Mouse (Mus musculus): Measurements from ENCODE around the gene Rgl3. TPM values are rescaled to one million over a fixed set of nuclear protein-coding genes. Genes with fewer than 3 reads are reported as not detected.
A peak's percentile ranks its signal among the peaks of the same experiment; 100 is the strongest.

The Rgl3 gene
- polyA plus RNA-seq, 1 experiment from 2014 or later, result 0.34 TPM

DNA sequence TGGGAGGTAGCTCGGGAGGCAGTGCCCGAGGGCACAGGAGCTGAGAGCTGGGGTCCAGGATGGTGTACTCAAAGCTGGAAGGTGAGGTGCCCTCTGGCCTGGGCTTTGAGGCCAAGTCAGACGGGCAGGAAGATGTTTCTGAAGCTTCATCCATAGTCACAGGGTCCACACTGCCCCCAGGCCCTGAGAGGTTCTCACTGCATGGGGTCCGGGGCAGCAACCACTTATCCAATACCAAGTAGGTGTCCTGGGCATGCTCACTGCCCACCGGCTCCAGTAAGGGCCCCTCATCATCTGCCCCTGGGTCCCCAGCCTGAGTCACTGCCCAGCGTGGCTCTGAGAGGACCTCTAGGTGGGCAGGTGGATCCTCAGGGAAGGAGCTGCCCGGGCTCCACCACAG, 30.0 kb downstream of the Rgl3 start:
- no peak overlapping the region for H3K9ac ChIP-seq (ENCODE audit: low read depth, low read length)
- DNase-seq (ENCODE audit: low spot score), result no peak
- H3K4me3 ChIP-seq (ENCODE audit: low read depth, low read length), result peak overlapping the region; percentile 27; the same call in 1 of the 2 replicates
- peaks cover 16% of the 10 kb centered on the region for H3K27me3 ChIP-seq (replicated peaks; ENCODE audit: control insufficient read depth, insufficient read depth, low read length)
- H3K4me1 ChIP-seq (replicated peaks; ENCODE audit: control insufficient read depth, insufficient read depth, low read length), result peaks cover 29% of the 10 kb centered on the region
- 82% methylated on average over 7 of the region's 7 CpGs for WGBS
- no peak for ATAC-seq (replicated peaks; ENCODE audit: low FRiP score)
- peak overlapping the region; percentile 91 for H3K4me2 ChIP-seq
- peaks cover 23% of the 10 kb centered on the region for H3K36me3 ChIP-seq (ENCODE audit: control insufficient read depth, insufficient read depth, low read length)
- no peaks in the 10 kb centered on the region for H3K9me3 ChIP-seq (ENCODE audit: control insufficient read depth, low read length)
- peak overlapping the region; percentile 54 for H3K27ac ChIP-seq (ENCODE audit: low read depth, low read length)

GRCm38 (mm10) chr9:21958372-21958771, 30.9 kb downstream of the Rgl3 start:
- Histone ChIP-seq H3K4me3 (ENCODE audit: low read depth, low read length) (no peak overlapping the region), H3K9ac (ENCODE audit: low read depth, low read length) (no peak overlapping the region), H3K4me1 (replicated peaks; ENCODE audit: control insufficient read depth, insufficient read depth, low read length) (peaks cover 24% of the 10 kb centered on the region), H3K36me3 (ENCODE audit: control insufficient read depth, insufficient read depth, low read length) (peaks cover 23% of the 10 kb centered on the region), H3K27ac (ENCODE audit: low read depth, low read length) (peak overlapping the region; percentile 54), H3K9me3 (ENCODE audit: control insufficient read depth, low read length) (no peaks in the 10 kb centered on the region), H3K4me2 (peak overlapping the region; percentile 1; the same call in 1 of the 2 replicates), H3K27me3 (replicated peaks; ENCODE audit: control insufficient read depth, insufficient read depth, low read length) (peaks cover 16% of the 10 kb centered on the region)
- DNase-seq (ENCODE audit: low spot score) (no peak), ATAC-seq (replicated peaks; ENCODE audit: low FRiP score) (no peak)
- WGBS, result 78% methylated on average over 5 of the region's 5 CpGs

GRCm38 (mm10) chr9:21955570-21956281, 33.5 kb downstream of the Rgl3 start, which contains the start of gene Swsap1:
TSS of gene Swsap1 (plus strand) at chr9:21955755.
- peak; percentile 94 for ATAC-seq (replicated peaks; ENCODE audit: low FRiP score)
- peak within 1 kb of the TSS; percentile 75 for H3K9ac ChIP-seq (ENCODE audit: low read depth, low read length)
- H3K4me2 ChIP-seq, result peak within 1 kb of the TSS; percentile 69
- peaks cover 3% of the 10 kb centered on the region for H3K27me3 ChIP-seq (replicated peaks; ENCODE audit: control insufficient read depth, insufficient read depth, low read length)
- peak within 1 kb of the TSS; percentile 84 for H3K27ac ChIP-seq (ENCODE audit: low read depth, low read length)
- H3K4me3 ChIP-seq (ENCODE audit: low read depth, low read length), result peak within 1 kb of the TSS; percentile 65
- no peaks in the 10 kb centered on the region for H3K9me3 ChIP-seq (ENCODE audit: control insufficient read depth, low read length)
- peaks cover 16% of the 10 kb centered on the region for H3K4me1 ChIP-seq (replicated peaks; ENCODE audit: control insufficient read depth, insufficient read depth, low read length)
- peaks cover 19% of the 10 kb centered on the region for H3K36me3 ChIP-seq (ENCODE audit: control insufficient read depth, insufficient read depth, low read length)
- peak; percentile 95 for DNase-seq (ENCODE audit: low spot score)
- WGBS, result under 1% methylated on average over 54 of the region's 54 CpGs

GRCm38 (mm10) chr9:21955225-21955569, 34.0 kb downstream of the Rgl3 start:
- peak overlapping the region; percentile 65 for H3K4me3 ChIP-seq (ENCODE audit: low read depth, low read length)
- DNase-seq (ENCODE audit: low spot score) (no peak), ATAC-seq (replicated peaks; ENCODE audit: low FRiP score) (peak; percentile 71)
- H3K27me3 ChIP-seq (replicated peaks; ENCODE audit: control insufficient read depth, insufficient read depth, low read length), result no peaks in the 10 kb centered on the region
- no peaks in the 10 kb centered on the region for H3K9me3 ChIP-seq (ENCODE audit: control insufficient read depth, low read length)
- H3K9ac ChIP-seq (ENCODE audit: low read depth, low read length), result peak overlapping the region; percentile 75
- H3K36me3 ChIP-seq (ENCODE audit: control insufficient read depth, insufficient read depth, low read length), result peaks cover 17% of the 10 kb centered on the region; the same call in 1 of the 2 replicates
- H3K4me2 ChIP-seq, result peak overlapping the region; percentile 69
- 1% methylated on average over 18 of the region's 18 CpGs for WGBS
- peak overlapping the region; percentile 78 for H3K27ac ChIP-seq (ENCODE audit: low read depth, low read length)
- H3K4me1 ChIP-seq (replicated peaks; ENCODE audit: control insufficient read depth, insufficient read depth, low read length), result peaks cover 10% of the 10 kb centered on the region

DNA sequence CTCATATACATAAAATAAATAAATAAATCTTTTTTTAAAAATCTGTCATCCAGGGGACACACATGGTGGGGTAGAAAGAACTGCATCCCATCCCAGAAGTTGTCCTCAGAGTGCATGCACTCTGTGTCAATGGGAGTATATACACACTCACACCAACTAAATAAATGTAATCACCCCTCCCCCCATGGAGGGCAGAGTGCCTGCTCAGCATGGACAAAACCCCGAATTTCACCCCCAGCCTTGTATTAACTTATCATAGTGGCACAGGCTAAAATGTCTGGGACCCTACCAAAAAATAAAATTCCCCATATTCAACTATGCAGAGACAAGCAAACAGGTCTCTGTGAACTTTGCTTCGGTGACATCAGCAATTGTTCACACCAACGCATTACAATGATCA, 34.6 kb downstream of the Rgl3 start:
- no peaks in the 10 kb centered on the region for H3K27me3 ChIP-seq (replicated peaks; ENCODE audit: control insufficient read depth, insufficient read depth, low read length)
- H3K36me3 ChIP-seq (ENCODE audit: control insufficient read depth, insufficient read depth, low read length), result peaks cover 12% of the 10 kb centered on the region; the same call in 1 of the 2 replicates
- H3K4me2 ChIP-seq, result peak overlapping the region; percentile 69
- no peaks in the 10 kb centered on the region for H3K9me3 ChIP-seq (ENCODE audit: control insufficient read depth, low read length)
- DNase-seq (ENCODE audit: low spot score), result no peak
- ATAC-seq (replicated peaks; ENCODE audit: low FRiP score), result no peak
- H3K27ac ChIP-seq (ENCODE audit: low read depth, low read length), result no peak overlapping the region
- WGBS, result 69% methylated on average over 3 of the region's 3 CpGs
- no peak overlapping the region for H3K9ac ChIP-seq (ENCODE audit: low read depth, low read length)
- peaks cover 5% of the 10 kb centered on the region for H3K4me1 ChIP-seq (replicated peaks; ENCODE audit: control insufficient read depth, insufficient read depth, low read length)
- H3K4me3 ChIP-seq (ENCODE audit: low read depth, low read length), result no peak overlapping the region

GRCm38 (mm10) chr9:21953600-21953999, 35.6 kb downstream of the Rgl3 start:
- Histone ChIP-seq H3K27ac (ENCODE audit: low read depth, low read length) (no peak overlapping the region), H3K36me3 (ENCODE audit: control insufficient read depth, insufficient read depth, low read length) (peaks cover 4% of the 10 kb centered on the region; the same call in 1 of the 2 replicates), H3K4me1 (replicated peaks; ENCODE audit: control insufficient read depth, insufficient read depth, low read length) (peaks cover 4% of the 10 kb centered on the region), H3K4me2 (no peak overlapping the region), H3K9me3 (ENCODE audit: control insufficient read depth, low read length) (no peaks in the 10 kb centered on the region), H3K27me3 (replicated peaks; ENCODE audit: control insufficient read depth, insufficient read depth, low read length) (0 out of 2 replicates have a peak, but pooled peaks cover 2% of the 10 kb centered on the region), H3K4me3 (ENCODE audit: low read depth, low read length) (no peak overlapping the region), H3K9ac (ENCODE audit: low read depth, low read length) (no peak overlapping the region)
- ATAC-seq (replicated peaks; ENCODE audit: low FRiP score) (no peak), DNase-seq (ENCODE audit: low spot score) (no peak)
- WGBS, result 19% methylated on average over 3 of the region's 3 CpGs

DNA sequence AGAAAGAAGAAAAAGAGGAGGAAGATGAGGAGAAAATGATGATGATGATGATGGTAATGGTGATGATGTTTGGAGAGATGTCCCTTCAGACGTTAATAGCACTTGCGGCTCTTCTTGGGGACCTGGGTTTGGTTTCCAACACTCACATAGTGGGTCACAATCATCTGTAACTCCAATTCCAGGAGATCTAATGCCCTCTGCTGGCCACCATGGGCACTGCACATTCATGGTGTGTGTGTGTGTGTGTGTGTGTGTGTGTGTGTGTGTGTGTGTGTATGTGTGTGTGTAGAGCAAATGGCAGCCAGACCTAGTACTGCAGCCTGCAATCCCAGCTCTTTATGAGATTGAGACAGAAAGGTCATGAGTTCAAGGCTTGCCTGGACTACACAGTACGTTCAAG, 37.3 kb downstream of the Rgl3 start:
- Histone ChIP-seq H3K4me3 (ENCODE audit: low read depth, low read length) (no peak overlapping the region), H3K4me1 (replicated peaks; ENCODE audit: control insufficient read depth, insufficient read depth, low read length) (peaks cover 13% of the 10 kb centered on the region), H3K36me3 (ENCODE audit: control insufficient read depth, insufficient read depth, low read length) (no peaks in the 10 kb centered on the region), H3K9me3 (ENCODE audit: control insufficient read depth, low read length) (no peaks in the 10 kb centered on the region), H3K9ac (ENCODE audit: low read depth, low read length) (no peak overlapping the region), H3K4me2 (no peak overlapping the region), H3K27ac (ENCODE audit: low read depth, low read length) (no peak overlapping the region), H3K27me3 (replicated peaks; ENCODE audit: control insufficient read depth, insufficient read depth, low read length) (peaks cover 10% of the 10 kb centered on the region)
- DNase-seq (ENCODE audit: low spot score) (no peak), ATAC-seq (replicated peaks; ENCODE audit: low FRiP score) (no peak)
- WGBS, result 82% methylated on average over 3 of the region's 3 CpGs

DNA sequence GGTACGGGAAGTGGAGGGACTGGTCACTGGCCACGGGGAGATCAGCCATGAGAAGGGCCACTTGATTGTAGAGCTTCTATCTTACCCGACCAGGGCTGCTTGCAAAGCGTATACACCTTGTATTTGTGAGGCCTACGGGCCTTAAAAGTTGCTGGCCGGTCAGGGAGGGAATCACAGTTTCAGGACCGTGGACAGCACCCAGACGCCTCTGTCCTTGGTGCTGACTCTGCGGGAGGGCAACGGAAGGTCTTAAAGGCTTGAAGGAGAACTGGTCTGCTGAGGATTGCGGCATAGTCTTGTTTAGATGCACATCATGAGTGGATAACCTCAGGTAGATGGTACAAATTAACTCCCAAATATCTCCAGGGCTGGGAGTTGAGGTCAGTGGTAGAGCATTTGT, 38.9 kb downstream of the Rgl3 start:
- no peak overlapping the region for H3K4me3 ChIP-seq (ENCODE audit: low read depth, low read length)
- 14% methylated on average over 11 of the region's 11 CpGs for WGBS
- no peak overlapping the region for H3K27ac ChIP-seq (ENCODE audit: low read depth, low read length)
- H3K4me2 ChIP-seq, result no peak overlapping the region
- ATAC-seq (replicated peaks; ENCODE audit: low FRiP score) (no peak), DNase-seq (ENCODE audit: low spot score) (peak; percentile 79)
- peaks cover 13% of the 10 kb centered on the region for H3K27me3 ChIP-seq (replicated peaks; ENCODE audit: control insufficient read depth, insufficient read depth, low read length)
- peaks cover 13% of the 10 kb centered on the region for H3K4me1 ChIP-seq (replicated peaks; ENCODE audit: control insufficient read depth, insufficient read depth, low read length)
- H3K36me3 ChIP-seq (ENCODE audit: control insufficient read depth, insufficient read depth, low read length), result no peaks in the 10 kb centered on the region
- H3K9ac ChIP-seq (ENCODE audit: low read depth, low read length), result no peak overlapping the region
- H3K9me3 ChIP-seq (ENCODE audit: control insufficient read depth, low read length), result no peaks in the 10 kb centered on the region

- Histone ChIP-seq H3K4me1 (replicated peaks; ENCODE audit: control insufficient read depth, insufficient read depth, low read length) (peaks cover 13% of the 10 kb centered on the region), H3K4me2 (no peak overlapping the region), H3K4me3 (ENCODE audit: low read depth, low read length) (no peak overlapping the region), H3K9ac (ENCODE audit: low read depth, low read length) (no peak overlapping the region), H3K36me3 (ENCODE audit: control insufficient read depth, insufficient read depth, low read length) (no peaks in the 10 kb centered on the region), H3K27ac (ENCODE audit: low read depth, low read length) (no peak overlapping the region), H3K27me3 (replicated peaks; ENCODE audit: control insufficient read depth, insufficient read depth, low read length) (peaks cover 16% of the 10 kb centered on the region), H3K9me3 (ENCODE audit: control insufficient read depth, low read length) (no peaks in the 10 kb centered on the region)
- 58% methylated on average over 6 of the region's 6 CpGs for WGBS
- ATAC-seq (replicated peaks; ENCODE audit: low FRiP score) (no peak), DNase-seq (ENCODE audit: low spot score) (no peak)
These were observed 40.5 kb downstream of the Rgl3 start for GRCm38 (mm10) chr9:21948790-21949189.

All from liver, embryonic 11.5 days (tissue).